Mouse (Mus musculus): Measurements from ENCODE around the gene Lrrc8d.
A peak's percentile ranks its signal among the peaks of the same experiment; 100 is the strongest.

Lrrc8d gene

GRCm38 (mm10) chr5:105777645-105778044, 77.9 kb downstream of the Lrrc8d start:
- DNase-seq = no peak

GRCm38 (mm10) chr5:105778189-105778588, 78.4 kb downstream of the Lrrc8d start:
- no peak for DNase-seq

DNA sequence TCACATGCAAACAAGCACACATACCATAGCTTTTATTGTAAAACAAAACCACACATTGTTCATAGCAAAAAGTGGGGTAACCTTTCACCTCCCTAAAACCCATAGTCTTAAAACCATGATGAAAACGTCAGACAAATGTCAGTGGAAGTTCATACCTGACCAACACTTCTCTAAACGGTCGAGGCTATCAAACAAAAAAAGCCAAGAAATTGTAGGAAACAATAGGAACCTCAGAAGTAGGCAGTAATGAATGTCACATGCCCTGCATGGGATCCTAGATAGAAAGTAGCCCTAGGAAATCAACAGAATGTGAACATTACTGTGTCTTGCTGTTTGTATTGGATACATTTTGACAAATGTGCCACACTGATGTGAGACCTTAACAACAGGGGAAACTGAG, 79.0 kb downstream of the Lrrc8d start:
- no peak for DNase-seq

DNA sequence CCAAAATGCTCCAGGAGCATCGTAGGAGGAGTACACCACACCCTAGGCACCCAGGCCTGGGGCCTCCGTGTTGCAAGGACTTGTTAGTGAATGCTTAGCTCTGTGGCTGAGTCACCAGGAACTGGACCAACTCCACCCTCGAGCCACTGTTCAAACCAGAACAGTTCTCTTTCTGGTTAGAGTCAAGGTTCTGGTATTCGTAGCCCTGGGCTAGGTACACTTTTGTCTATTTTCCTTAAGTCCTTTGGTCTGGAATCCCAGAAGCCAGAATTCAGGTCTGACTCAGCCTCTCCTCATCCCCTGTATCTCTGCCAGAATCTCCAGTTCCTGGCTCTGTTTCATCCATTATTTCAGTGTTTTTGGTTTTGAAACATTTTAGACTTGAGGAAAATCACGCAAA, 79.6 kb downstream of the Lrrc8d start:
- DNase-seq = no peak

- DNase-seq = no peak
Measured at GRCm38 (mm10) chr5:105783848-105784247, 84.1 kb downstream of the Lrrc8d start.

- no peak for DNase-seq
Measured at GRCm38 (mm10) chr5:105784724-105785123, 85.0 kb downstream of the Lrrc8d start.

- DNase-seq = no peak
Measured at GRCm38 (mm10) chr5:105787577-105787976, 87.8 kb downstream of the Lrrc8d start.

GRCm38 (mm10) chr5:105789801-105790200, 90.0 kb downstream of the Lrrc8d start:
- DNase-seq = no peak

DNA sequence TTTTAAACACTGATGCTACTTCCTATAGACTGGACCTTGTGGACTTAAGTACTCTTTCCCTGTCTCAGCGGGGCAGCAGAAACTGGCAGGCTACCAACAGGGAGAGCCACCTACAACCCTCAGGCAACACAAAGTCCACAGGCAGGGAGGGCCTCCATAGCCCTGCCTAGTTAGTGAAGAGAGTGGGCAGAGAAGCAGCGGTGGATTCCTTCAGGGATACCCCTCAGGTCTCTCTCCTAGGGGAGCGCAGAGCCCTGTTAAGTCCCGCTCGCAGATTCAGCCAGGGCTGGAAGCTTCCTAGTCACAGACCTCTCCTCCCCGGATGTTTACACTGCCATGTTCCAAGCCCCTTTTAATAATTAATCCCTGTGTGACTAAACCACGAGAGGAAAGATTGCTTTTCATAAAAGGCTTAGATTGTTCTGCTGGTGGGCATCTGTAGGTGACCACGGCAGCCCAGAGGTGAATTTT, 92.6 kb downstream of the Lrrc8d start:
- DNase-seq = peak; percentile 80

DNA sequence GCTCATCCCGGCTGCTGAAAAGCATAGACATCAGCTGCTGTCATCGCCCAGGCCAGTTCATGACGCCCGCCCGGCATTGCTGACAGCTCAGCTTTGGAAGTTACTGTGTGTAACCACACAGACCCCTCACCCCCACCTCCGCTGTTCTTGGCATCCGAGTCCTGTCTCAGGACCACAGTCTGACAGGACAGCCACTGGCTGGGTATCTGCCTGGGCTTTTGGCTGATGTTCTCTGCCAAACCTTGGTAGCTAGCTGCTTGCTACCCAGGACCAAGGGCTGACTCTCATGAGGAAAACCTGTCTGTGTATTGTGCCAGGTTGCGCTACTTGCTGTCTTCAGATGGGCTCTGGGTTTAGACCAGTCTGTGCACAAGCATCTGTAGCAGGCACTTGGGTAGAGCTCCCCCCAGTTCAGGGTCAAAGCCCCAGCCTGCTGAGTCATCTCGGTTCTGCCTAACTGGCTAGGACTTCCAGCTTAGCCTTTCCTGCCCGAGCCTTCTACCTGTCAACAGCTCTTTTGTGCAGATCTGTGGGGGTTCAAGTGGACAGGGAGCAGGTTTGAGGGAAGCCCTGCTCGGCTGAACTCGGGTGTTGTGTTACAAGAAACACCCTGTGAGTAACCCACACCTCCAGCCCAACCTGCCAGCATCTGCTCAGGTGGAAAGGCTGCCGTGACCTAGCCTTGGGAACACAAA, 93.2 kb downstream of the Lrrc8d start:
- peak; percentile 80 for DNase-seq

DNA sequence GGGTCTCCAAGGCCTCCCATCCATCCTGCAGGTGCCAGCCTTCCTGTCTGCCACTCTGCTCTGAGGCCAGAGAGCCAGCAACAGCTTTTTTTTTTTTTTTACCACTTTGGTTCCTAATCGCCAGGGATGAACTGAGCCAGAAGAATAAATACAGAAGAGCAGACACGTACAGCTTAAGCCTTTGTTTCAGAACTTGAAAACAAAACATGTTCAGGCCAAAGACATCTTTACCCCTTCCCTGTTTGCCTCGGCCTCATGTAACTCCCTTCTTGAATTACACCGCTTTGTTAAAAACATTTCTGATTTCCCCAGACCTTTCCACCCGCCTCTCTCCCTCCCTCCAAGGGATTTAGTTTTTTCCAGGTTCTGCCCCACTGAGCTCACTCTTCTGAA, 93.8 kb downstream of the Lrrc8d start:
- no peak for DNase-seq

GRCm38 (mm10) chr5:105798421-105798820, 98.7 kb downstream of the Lrrc8d start:
- no peak for DNase-seq

GRCm38 (mm10) chr5:105799850-105800635, 100.3 kb downstream of the Lrrc8d start:
- no peak for DNase-seq

- peak; percentile 62 for DNase-seq
Measured at GRCm38 (mm10) chr5:105801031-105801529, 101.3 kb downstream of the Lrrc8d start.

DNA sequence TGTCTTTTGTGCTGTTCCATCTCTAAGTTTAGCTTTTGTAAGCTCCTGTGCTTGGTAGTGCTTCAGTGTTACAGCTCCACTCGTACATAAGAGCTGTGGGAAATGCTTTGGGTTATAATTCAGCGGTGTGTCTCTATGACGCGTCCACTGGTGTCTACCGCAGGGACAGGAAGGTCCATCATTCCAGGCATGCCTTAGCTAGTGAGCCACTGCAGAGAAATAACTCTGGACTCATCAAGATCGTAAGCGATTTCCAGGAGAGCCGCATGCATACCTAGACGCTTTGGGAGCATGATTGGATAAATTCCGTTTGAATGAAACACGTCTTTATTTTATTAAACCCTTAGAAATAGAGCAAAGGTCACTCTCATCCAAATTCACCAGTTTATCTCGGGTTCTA, 106.2 kb downstream of the Lrrc8d start:
- no peak for DNase-seq

GRCm38 (mm10) chr5:105807461-105807860, 107.7 kb downstream of the Lrrc8d start:
- no peak for DNase-seq

DNA sequence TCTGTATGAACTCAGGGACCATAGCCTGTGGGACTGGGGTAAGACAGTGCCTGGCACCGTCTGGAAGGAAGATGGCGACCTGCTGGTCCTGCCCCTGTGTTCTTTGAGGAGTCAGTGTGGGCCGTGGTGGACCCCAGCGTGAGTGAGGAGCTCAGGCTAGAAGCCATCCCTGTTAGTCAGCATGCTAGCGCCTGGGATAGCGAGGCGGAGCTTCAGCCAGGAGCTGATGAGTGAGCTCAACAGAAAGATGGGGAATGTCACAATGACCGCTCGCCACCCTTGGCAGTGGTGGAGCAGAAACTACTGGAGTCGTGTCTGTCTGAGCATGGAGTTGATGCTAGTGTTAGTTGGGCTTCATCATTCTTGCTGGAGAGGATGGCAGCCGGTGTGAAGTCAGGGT, 109.3 kb downstream of the Lrrc8d start:
- DNase-seq = no peak

DNA sequence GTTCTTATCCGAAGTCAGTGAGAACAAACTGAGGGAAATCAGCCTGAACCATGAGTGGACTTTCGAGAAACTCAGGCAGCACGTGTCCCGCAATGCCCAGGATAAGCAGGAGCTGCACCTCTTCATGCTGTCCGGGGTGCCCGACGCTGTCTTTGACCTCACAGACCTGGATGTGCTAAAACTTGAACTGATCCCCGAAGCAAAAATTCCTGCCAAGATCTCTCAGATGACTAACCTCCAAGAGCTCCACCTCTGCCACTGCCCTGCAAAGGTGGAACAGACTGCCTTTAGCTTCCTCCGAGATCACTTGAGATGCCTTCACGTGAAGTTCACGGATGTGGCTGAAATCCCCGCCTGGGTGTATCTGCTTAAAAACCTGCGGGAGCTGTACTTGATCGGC, 113.3 kb downstream of the Lrrc8d start:
- DNase-seq = no peak

DNA sequence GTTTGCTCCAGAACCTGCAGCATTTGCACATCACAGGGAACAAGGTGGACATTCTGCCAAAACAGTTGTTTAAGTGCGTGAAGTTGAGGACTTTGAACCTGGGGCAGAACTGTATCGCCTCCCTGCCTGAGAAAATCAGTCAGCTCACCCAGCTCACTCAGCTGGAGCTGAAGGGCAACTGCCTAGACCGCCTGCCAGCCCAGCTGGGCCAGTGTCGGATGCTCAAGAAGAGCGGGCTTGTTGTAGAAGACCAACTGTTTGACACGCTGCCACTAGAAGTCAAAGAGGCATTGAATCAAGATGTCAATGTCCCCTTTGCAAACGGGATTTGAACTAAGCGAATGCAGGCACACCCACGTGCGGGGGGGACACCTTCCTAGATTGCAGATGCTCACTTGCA, 114.2 kb downstream of the Lrrc8d start:
- DNase-seq = no peak

GRCm38 (mm10) chr5:105816118-105816517, 116.3 kb downstream of the Lrrc8d start:
- DNase-seq = no peak

DNA sequence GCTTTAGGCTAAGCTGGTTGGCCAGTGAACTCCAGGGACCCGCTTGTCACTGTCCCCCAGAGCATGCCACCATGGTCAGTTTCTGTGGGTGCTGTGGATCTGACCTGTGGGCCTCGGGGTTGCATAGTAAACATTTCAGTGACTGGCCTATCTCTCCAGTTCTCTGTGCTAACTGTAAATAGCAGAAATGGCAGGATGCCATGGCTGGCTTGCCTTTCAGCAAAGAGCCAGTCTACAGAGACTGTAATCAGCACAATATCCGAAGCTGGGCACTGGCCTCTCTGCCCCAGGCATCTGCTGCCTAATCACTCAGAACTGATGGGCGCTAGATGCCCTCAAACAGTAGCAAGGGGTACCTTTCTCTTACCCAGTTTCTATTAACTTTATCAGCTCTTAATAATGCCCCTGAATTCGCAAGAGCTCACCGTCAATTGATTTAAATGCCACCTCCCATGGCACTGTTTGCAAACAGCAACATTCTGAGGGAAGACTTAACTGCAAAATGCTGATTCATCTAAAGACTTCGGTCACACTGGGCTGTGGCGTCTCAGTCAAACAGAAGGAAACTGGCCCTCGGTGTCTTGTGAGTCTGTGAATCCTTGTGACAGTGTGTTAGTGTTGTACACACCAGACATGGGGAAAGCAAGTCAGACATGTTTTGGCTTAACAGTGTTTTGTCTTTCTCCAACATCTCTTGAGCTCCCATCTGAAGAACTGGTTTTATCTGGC, 117.6 kb downstream of the Lrrc8d start:
- no peak for DNase-seq

GRCm38 (mm10) chr5:105818411-105818810, 118.6 kb downstream of the Lrrc8d start:
- DNase-seq = no peak

GRCm38 (mm10) chr5:105821390-105821789, 121.6 kb downstream of the Lrrc8d start:
- DNase-seq = no peak

Data from kidney, adult 18-20 months (tissue).